Mouse (Mus musculus): ENCODE measurements around the gene Olfr1346. TPM values are rescaled to one million over a fixed set of nuclear protein-coding genes. Genes with fewer than 3 reads are reported as not detected.

Gene Olfr1346
- total and polyA plus RNA-seq, 3 experiments = not detected

DNA sequence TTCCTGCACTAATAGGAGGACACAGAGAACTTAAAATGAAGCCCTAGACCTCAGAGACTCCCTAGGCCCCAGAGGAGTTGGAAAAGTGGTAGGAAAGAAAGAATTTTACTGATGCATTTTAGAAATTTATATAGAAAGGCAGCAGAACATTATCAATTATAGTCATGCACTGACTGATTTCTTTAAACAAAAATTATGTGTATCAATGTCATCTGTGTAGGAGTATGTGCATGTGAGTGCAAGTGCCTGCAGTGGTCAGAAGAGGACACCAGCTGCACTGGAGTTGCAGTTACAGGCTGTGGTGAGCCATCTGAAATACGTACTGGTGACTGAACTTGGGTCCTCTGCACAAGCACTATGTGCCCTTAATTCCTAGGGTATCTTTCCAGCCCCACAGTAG is 32.8 kb downstream of the Olfr1346 start, which contains the start of gene Olfr1347:
TSS of gene Olfr1347 (minus strand) at position 101 of the 400 bp plus-strand sequence.
- no peaks in the 10 kb centered on the region for H3K36me3 ChIP-seq (ENCODE audit: control insufficient read depth in 1 of 2, insufficient read depth in 2 of 2, low read length in 2 of 2)
- H3K27ac ChIP-seq (ENCODE audit: control insufficient read depth, low read depth, low read length) = no peak within 1 kb of the TSS
- H3K4me3 ChIP-seq (ENCODE audit: control insufficient read depth in 1 of 2, insufficient read depth in 1 of 2, low read depth in 2 of 2, low read length in 2 of 2) = no peak within 1 kb of the TSS
- H3K9ac ChIP-seq (ENCODE audit: control insufficient read depth, low read depth, low read length, poor library complexity, severe bottlenecking) = no peak within 1 kb of the TSS
- no peak for TF ChIP-seq BHLHE40 (IDR thresholded peaks at IDR 0.05; ENCODE audit: borderline replicate concordance, low read depth, low read length)
- no peak for TF ChIP-seq HCFC1 (IDR thresholded peaks at IDR 0.05; ENCODE audit: low read depth, low read length)
- TF ChIP-seq KAT2A (conservative IDR thresholded peaks at IDR 0.05; ENCODE audit: low read depth, low read length) = no peak
- TF ChIP-seq ETS1 (IDR thresholded peaks at IDR 0.05; ENCODE audit: low read depth, low read length) = no peak
- TF ChIP-seq CTCF (IDR thresholded peaks at IDR 0.05 in 2 of 3, conservative IDR thresholded peaks at IDR 0.05 in 1 of 3; ENCODE audit: control insufficient read depth in 1 of 3, insufficient read depth in 1 of 3, low read depth in 2 of 3, low read length in 3 of 3, poor library complexity in 1 of 3, severe bottlenecking in 1 of 3) = no peak
- TF ChIP-seq SIN3A (IDR thresholded peaks at IDR 0.05; ENCODE audit: low read length) = no peak
- no peak for TF ChIP-seq MXI1 (IDR thresholded peaks at IDR 0.05; ENCODE audit: low read depth, low read length)
- no peak for TF ChIP-seq CHD2 (IDR thresholded peaks at IDR 0.05; ENCODE audit: low read length)
- no peak for TF ChIP-seq MYC (IDR thresholded peaks at IDR 0.05; ENCODE audit: low read depth, low read length)
- no peak for TF ChIP-seq E2F4 (IDR thresholded peaks at IDR 0.05; ENCODE audit: borderline replicate concordance, low read depth, low read length)
- no peak for TF ChIP-seq USF2 (IDR thresholded peaks at IDR 0.05; ENCODE audit: borderline replicate concordance in 1 of 2, insufficient read depth in 1 of 2, low read depth in 1 of 2, low read length in 2 of 2)
- no peak for TF ChIP-seq ZMIZ1 (IDR thresholded peaks at IDR 0.05; ENCODE audit: low read depth, low read length)
- no peak for TF ChIP-seq ZKSCAN1 (IDR thresholded peaks at IDR 0.05; ENCODE audit: low read depth, low read length)
- TF ChIP-seq POLR2AphosphoS2 (IDR thresholded peaks at IDR 0.05; ENCODE audit: low read length) = no peak
- no peak for DNase-seq (ENCODE audit: low read depth, low spot score)
- no peaks in the 10 kb centered on the region for H3K4me1 ChIP-seq (ENCODE audit: control insufficient read depth in 1 of 2, insufficient read depth in 2 of 2, low read length in 2 of 2)
- no peaks in the 10 kb centered on the region for H3K79me2 ChIP-seq (ENCODE audit: control insufficient read depth, insufficient read depth, low read length, poor library complexity)
- H3K27me3 ChIP-seq (ENCODE audit: control insufficient read depth in 1 of 2, insufficient read depth in 2 of 2, low read length in 2 of 2) = no peaks in the 10 kb centered on the region
- no peaks in the 10 kb centered on the region for H3K9me3 ChIP-seq (replicated peaks; ENCODE audit: insufficient read depth, low read length)

DNA sequence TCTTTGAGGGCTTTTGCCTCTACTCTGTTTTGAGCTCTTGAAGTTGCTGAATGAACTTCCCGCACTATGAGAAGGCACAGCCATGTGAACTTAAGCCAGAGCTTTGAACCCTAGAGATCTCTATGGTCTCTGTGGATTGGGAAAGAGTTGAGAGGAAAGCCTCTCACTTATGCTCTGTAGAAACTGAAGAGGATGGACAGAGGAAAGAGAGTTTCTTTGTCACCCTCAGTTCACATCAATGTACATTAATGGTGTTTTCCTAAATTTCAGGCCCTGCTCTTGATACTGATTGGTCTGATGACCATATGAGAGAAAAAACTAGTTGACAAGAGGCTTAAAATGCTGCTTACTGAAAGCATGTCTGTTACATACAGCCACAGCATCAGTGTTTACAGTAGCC is 41.7 kb downstream of the Olfr1346 start, which contains the start of gene Olfr1348:
TSS of gene Olfr1348 (minus strand) at position 101 of the 400 bp plus-strand sequence.
- no peaks in the 10 kb centered on the region for H3K9me3 ChIP-seq (replicated peaks; ENCODE audit: insufficient read depth, low read length)
- H3K79me2 ChIP-seq (ENCODE audit: control insufficient read depth, insufficient read depth, low read length, poor library complexity) = no peaks in the 10 kb centered on the region
- H3K27me3 ChIP-seq (ENCODE audit: control insufficient read depth in 1 of 2, insufficient read depth in 2 of 2, low read length in 2 of 2) = no peaks in the 10 kb centered on the region
- H3K9ac ChIP-seq (ENCODE audit: control insufficient read depth, low read depth, low read length, poor library complexity, severe bottlenecking) = no peak within 1 kb of the TSS
- H3K27ac ChIP-seq (ENCODE audit: control insufficient read depth, low read depth, low read length) = no peak within 1 kb of the TSS
- no peaks in the 10 kb centered on the region for H3K36me3 ChIP-seq (ENCODE audit: control insufficient read depth in 1 of 2, insufficient read depth in 2 of 2, low read length in 2 of 2)
- no peak within 1 kb of the TSS for H3K4me3 ChIP-seq (ENCODE audit: control insufficient read depth in 1 of 2, insufficient read depth in 1 of 2, low read depth in 2 of 2, low read length in 2 of 2)
- TF ChIP-seq JUND (IDR thresholded peaks at IDR 0.05; ENCODE audit: low read depth, low read length) = no peak
- TF ChIP-seq NELFE (IDR thresholded peaks at IDR 0.05; ENCODE audit: low read depth, low read length) = no peak
- no peaks in the 10 kb centered on the region for H3K4me1 ChIP-seq (ENCODE audit: control insufficient read depth in 1 of 2, insufficient read depth in 2 of 2, low read length in 2 of 2)
- no peak for DNase-seq (ENCODE audit: low read depth, low spot score)

Data from MEL (cell line).